Mouse (Mus musculus) hindbrain, embryonic 14.5 days (tissue): Measurements from ENCODE around the gene Defb26. TPM values are rescaled to one million over a fixed set of nuclear protein-coding genes. Genes with fewer than 3 reads are reported as not detected.

Experiments
- ATAC-seq: fragments of 200-750 bp; cut with Nextera tagmentation; 2 replicates; pipeline ENCODE4 v1.8.0; 2017; ENCODE audit warnings: moderate number of reproducible peaks, mild to moderate bottlenecking, moderate TSS enrichment, moderate library complexity; ENCODE audit not compliant: low FRiP score
- DNase-seq: peaks from one replicate; pipeline ENCODE4 v3.0.0-alpha.2; 2015; ENCODE audit warnings: low spot score
- H3K27ac ChIP-seq: fragments of 300-500 bp; sonication (generic); 2 replicates; pipeline ENCODE4 v1.5.1; 2014; ENCODE audit warnings: mild to moderate bottlenecking, moderate library complexity
- H3K27me3 ChIP-seq: fragments of 300-500 bp; sonication (generic); 2 replicates; pipeline ENCODE4 v1.6.1; 2014; ENCODE audit warnings: mild to moderate bottlenecking, low read length, mixed read lengths; ENCODE audit not compliant: control insufficient read depth, insufficient read depth
- H3K36me3 ChIP-seq: fragments of 300-500 bp; sonication (generic); replicated peaks from 2 replicates; pipeline ENCODE4 v1.6.1; 2014; ENCODE audit not compliant: control insufficient read depth, insufficient read depth
- H3K4me1 ChIP-seq: fragments of 300-500 bp; sonication (generic); replicated peaks from 2 replicates; pipeline ENCODE4 v1.6.1; 2014; ENCODE audit warnings: antibody characterized with exemption, low read length, mixed read lengths; ENCODE audit not compliant: control insufficient read depth, insufficient read depth
- H3K4me2 ChIP-seq: fragments of 300-500 bp; sonication (generic); replicated peaks from 2 replicates; pipeline ENCODE4 v1.6.1; 2014; ENCODE audit warnings: mild to moderate bottlenecking, moderate library complexity
- H3K4me3 ChIP-seq: fragments of 300-500 bp; sonication (generic); replicated peaks from 2 replicates; pipeline ENCODE4 v1.5.1; 2014; ENCODE audit warnings: mild to moderate bottlenecking, low read length
- H3K9ac ChIP-seq: fragments of 300-500 bp; sonication (generic); 2 replicates; pipeline ENCODE4 v1.6.1; 2014
- H3K9me3 ChIP-seq: fragments of 300-500 bp; sonication (generic); 2 replicates; pipeline ENCODE4 v1.6.1; 2016; ENCODE audit warnings: low read length; ENCODE audit not compliant: control insufficient read depth
- WGBS: fragments of 180-500 bp; shearing (Covaris S2); extraction: QIAGEN DNeasy Blood & Tissue Kit; methylation state at CpG from one replicate; pipeline ENCODE4 v1.1.7; 2014; 5-methylcytosine and 5-hydroxymethylcytosine counted together
- polyA plus RNA-seq: library from polyadenylated mRNA; unstranded; fragments of >200 nt; fragmentation: Nextera tagmentation; extraction: Ambion mirVana; gene quantifications from 2 replicates; pipeline ENCODE4 v1.2.1, GENCODE M21; 2014

Gene Defb26
- not detected in 2 replicates for polyA plus RNA-seq

DNA sequence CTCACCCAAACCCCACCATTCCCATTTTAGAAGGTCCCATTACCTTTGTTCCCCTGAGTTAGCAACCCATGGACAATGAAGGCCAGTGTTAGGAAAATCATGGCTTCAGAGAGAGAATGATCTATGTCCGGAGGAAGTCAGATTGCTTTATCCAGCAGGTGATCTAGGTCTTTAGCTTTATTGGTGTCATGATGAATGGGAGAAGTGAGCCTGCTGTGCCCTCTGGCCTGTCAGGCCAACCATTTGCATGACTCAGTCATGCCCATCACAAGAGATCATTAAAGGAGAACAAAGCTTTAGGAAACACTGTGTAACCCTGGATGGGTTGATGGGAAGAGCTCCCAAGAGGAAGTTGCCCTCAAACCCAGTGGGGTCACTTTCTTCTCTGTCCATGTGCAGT, at the start of gene Defb26:
TSS of gene Defb26 (minus strand) at position 101 of the 400 bp plus-strand sequence.
- Histone ChIP-seq H3K27ac (no peak within 1 kb of the TSS), H3K4me2 (no peak within 1 kb of the TSS), H3K36me3 (no peaks in the 10 kb centered on the region), H3K27me3 (no peaks in the 10 kb centered on the region), H3K4me1 (no peaks in the 10 kb centered on the region), H3K4me3 (no peak within 1 kb of the TSS), H3K9me3 (no peaks in the 10 kb centered on the region), H3K9ac (no peak within 1 kb of the TSS)
- DNase-seq: no peak
- WGBS: 57% methylated on average over 1 of the region's 1 CpGs
- ATAC-seq: no peak

- 91% methylated on average over 7 of the region's 7 CpGs for WGBS
- Histone ChIP-seq H3K36me3 (no peaks in the 10 kb centered on the region), H3K27me3 (no peaks in the 10 kb centered on the region), H3K4me2 (no peak overlapping the region), H3K9ac (no peak overlapping the region), H3K4me3 (no peak overlapping the region), H3K4me1 (0 out of 2 replicates have a peak, but pooled peaks cover 4% of the 10 kb centered on the region), H3K27ac (no peak overlapping the region), H3K9me3 (no peaks in the 10 kb centered on the region)
- no peak for ATAC-seq
- DNase-seq: no peak
These were observed 45.2 kb upstream of the Defb26 start for GRCm38 (mm10) chr2:152556655-152557054.

GRCm38 (mm10) chr2:152553774-152554423, 42.4 kb upstream of the Defb26 start:
- peak; percentile 82 for DNase-seq
- H3K9me3 ChIP-seq: no peaks in the 10 kb centered on the region
- 0 out of 2 replicates have a peak, but pooled peaks cover 4% of the 10 kb centered on the region for H3K4me1 ChIP-seq
- H3K27ac ChIP-seq: no peak overlapping the region
- 13% methylated on average over 16 of the region's 16 CpGs for WGBS
- ATAC-seq: no peak
- peak overlapping the region; percentile 31 for H3K4me2 ChIP-seq
- H3K36me3 ChIP-seq: no peaks in the 10 kb centered on the region
- no peak overlapping the region for H3K9ac ChIP-seq
- H3K4me3 ChIP-seq: no peak overlapping the region
- H3K27me3 ChIP-seq: no peaks in the 10 kb centered on the region

- Histone ChIP-seq H3K36me3 (no peaks in the 10 kb centered on the region), H3K27ac (no peak overlapping the region), H3K4me1 (no peaks in the 10 kb centered on the region), H3K9ac (no peak overlapping the region), H3K4me3 (no peak overlapping the region), H3K4me2 (no peak overlapping the region), H3K9me3 (no peaks in the 10 kb centered on the region), H3K27me3 (no peaks in the 10 kb centered on the region)
- ATAC-seq: no peak
- 71% methylated on average over 5 of the region's 5 CpGs for WGBS
- DNase-seq: no peak
These were observed 36.6 kb upstream of the Defb26 start for GRCm38 (mm10) chr2:152548124-152548523.

DNA sequence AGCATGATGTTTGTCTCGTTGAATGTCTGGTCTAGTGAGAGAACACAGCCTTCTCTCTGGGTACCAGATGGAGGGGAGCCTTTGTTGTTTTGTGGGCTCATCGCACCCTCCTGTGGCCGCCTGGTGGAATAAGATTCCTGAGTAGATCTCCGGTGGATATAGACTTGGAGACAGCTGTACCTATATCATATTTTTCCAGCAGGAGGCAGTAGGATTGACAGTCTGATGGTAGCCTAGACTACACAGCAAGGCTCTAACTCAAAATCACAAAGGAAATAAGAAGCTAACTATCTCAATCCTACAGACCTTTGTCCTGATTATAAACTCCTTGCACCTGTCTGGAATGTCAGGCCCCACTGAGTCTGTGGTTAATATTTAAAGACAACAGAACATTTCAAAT, 33.2 kb upstream of the Defb26 start:
- ATAC-seq (no peak; the same call in 1 of the 2 replicates), DNase-seq (peak; percentile 45)
- WGBS: 30% methylated on average over 4 of the region's 4 CpGs
- H3K27ac ChIP-seq: no peak overlapping the region
- no peaks in the 10 kb centered on the region for H3K36me3 ChIP-seq
- no peak overlapping the region for H3K4me3 ChIP-seq
- H3K9me3 ChIP-seq: no peaks in the 10 kb centered on the region
- no peaks in the 10 kb centered on the region for H3K27me3 ChIP-seq
- no peak overlapping the region for H3K9ac ChIP-seq
- H3K4me1 ChIP-seq: no peaks in the 10 kb centered on the region
- H3K4me2 ChIP-seq: no peak overlapping the region

- H3K4me3 ChIP-seq: no peak overlapping the region
- ATAC-seq (no peak), DNase-seq (no peak)
- H3K27me3 ChIP-seq: no peaks in the 10 kb centered on the region
- H3K9me3 ChIP-seq: no peaks in the 10 kb centered on the region
- H3K36me3 ChIP-seq: no peaks in the 10 kb centered on the region
- WGBS: 79% methylated on average over 4 of the region's 4 CpGs
- H3K4me1 ChIP-seq: no peaks in the 10 kb centered on the region
- no peak overlapping the region for H3K27ac ChIP-seq
- no peak overlapping the region for H3K9ac ChIP-seq
- no peak overlapping the region for H3K4me2 ChIP-seq
These were observed 32.0 kb upstream of the Defb26 start for GRCm38 (mm10) chr2:152543478-152543877.

DNA sequence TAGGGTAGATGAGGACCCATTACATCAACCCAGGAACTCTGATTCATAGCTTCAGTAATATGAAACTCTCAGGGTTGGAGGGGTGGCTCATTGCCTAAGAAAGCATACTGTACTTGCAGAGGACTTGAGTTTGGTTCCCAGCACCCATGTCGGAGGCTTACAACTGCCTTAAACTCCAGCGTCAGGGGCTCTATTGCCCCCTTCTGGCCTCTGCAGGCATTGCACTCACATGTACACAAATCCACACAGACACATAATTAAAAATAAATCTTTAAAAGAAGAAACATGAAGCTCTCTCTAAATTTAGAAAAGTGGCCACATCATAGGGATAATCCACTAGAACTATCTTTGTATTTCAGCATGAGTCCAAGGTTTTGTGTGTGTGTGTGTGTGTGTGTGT, 31.4 kb upstream of the Defb26 start:
- ATAC-seq: no peak
- no peaks in the 10 kb centered on the region for H3K27me3 ChIP-seq
- no peak overlapping the region for H3K9ac ChIP-seq
- H3K36me3 ChIP-seq: no peaks in the 10 kb centered on the region
- no peak for DNase-seq
- no peak overlapping the region for H3K4me2 ChIP-seq
- WGBS: 76% methylated on average over 2 of the region's 2 CpGs
- no peak overlapping the region for H3K4me3 ChIP-seq
- H3K27ac ChIP-seq: no peak overlapping the region
- no peaks in the 10 kb centered on the region for H3K9me3 ChIP-seq
- H3K4me1 ChIP-seq: no peaks in the 10 kb centered on the region

- H3K9me3 ChIP-seq: no peaks in the 10 kb centered on the region
- no peaks in the 10 kb centered on the region for H3K4me1 ChIP-seq
- ATAC-seq (no peak), DNase-seq (no peak)
- H3K4me2 ChIP-seq: no peak overlapping the region
- H3K27ac ChIP-seq: no peak overlapping the region
- H3K9ac ChIP-seq: no peak overlapping the region
- H3K27me3 ChIP-seq: no peaks in the 10 kb centered on the region
- H3K4me3 ChIP-seq: no peak overlapping the region
- H3K36me3 ChIP-seq: no peaks in the 10 kb centered on the region
- 90% methylated on average over 9 of the region's 9 CpGs for WGBS
These were observed 30.5 kb upstream of the Defb26 start for GRCm38 (mm10) chr2:152541979-152542378.

- no peak for ATAC-seq
- Histone ChIP-seq H3K9me3 (no peaks in the 10 kb centered on the region), H3K27ac (no peak within 1 kb of the TSS), H3K27me3 (no peaks in the 10 kb centered on the region), H3K4me2 (no peak within 1 kb of the TSS), H3K4me1 (no peaks in the 10 kb centered on the region), H3K4me3 (no peak within 1 kb of the TSS), H3K36me3 (no peaks in the 10 kb centered on the region), H3K9ac (no peak within 1 kb of the TSS)
- DNase-seq: no peak
- WGBS: 57% methylated on average over 13 of the region's 13 CpGs
These were observed 28.6 kb upstream of the Defb26 start, which contains the start of gene Defb29 for GRCm38 (mm10) chr2:152539944-152540710. TSS of gene Defb29 (minus strand) at chr2:152540098.
